In the genomic region with DNA sequence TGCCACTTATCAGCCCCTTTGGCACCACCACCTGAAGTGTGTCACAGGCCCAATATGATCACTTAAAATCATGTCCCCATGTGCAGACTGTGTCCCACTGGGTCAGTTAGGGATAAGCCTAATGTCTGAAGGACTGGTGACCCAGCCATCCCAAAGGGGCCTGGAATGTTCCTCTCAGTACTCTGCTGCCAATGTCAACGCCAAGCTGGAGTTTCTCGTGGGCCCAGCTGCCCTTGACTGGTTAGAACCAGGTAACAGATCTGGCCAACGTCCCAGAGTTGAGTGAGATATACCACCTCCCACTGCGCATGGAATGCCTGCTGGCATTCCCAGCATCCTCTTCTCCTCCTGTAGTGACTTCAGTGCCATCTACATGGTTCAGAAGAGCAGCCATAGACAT, we compare ENCODE assay signal across 19 mouse cellular contexts. TPM values are rescaled to one million over a fixed set of nuclear protein-coding genes. Genes with fewer than 3 reads are reported as not detected.
DNase-seq lines count a peak whose midpoint lies in the region; ATAC-seq and TF ChIP-seq lines count a peak whose summit lies in the region.
"Had no signal": no experiment of that assay in that cellular context is flagged by ENCODE, and none has a peak within 500 bp of the region (broad histone marks: within the 10 kb centered on the region; RNA-seq: fewer than 3 reads in every experiment).

No protein-coding gene starts in this region.

- H3K9ac ChIP-seq in hindbrain, embryonic 13.5 days = no peak overlapping the region
- no peak overlapping the region for H3K9ac ChIP-seq in hindbrain, postnatal 0 days (replicated peaks; ENCODE audit: low read length)
- H3K9ac ChIP-seq in midbrain, embryonic 16.5 days (ENCODE audit: low read depth, low read length) = no peak overlapping the region
- H3K9ac ChIP-seq: lung, embryonic 14.5 days had no signal

- H3K36me3 ChIP-seq in hindbrain, embryonic 13.5 days = no peaks in the 10 kb centered on the region
- no peaks in the 10 kb centered on the region for H3K36me3 ChIP-seq in hindbrain, postnatal 0 days (ENCODE audit: insufficient read depth, low read length)
- H3K36me3 ChIP-seq in midbrain, embryonic 16.5 days (ENCODE audit: control insufficient read depth, insufficient read depth, low read length) = no peaks in the 10 kb centered on the region

- no peak for TF ChIP-seq CTCF in hindbrain, postnatal 0 days (IDR thresholded peaks at IDR 0.05; ENCODE audit: low read depth)

- no peak overlapping the region for H3K4me3 ChIP-seq in hindbrain, embryonic 13.5 days
- H3K4me3 ChIP-seq in hindbrain, postnatal 0 days (ENCODE audit: low read length) = no peak overlapping the region
- no peak overlapping the region for H3K4me3 ChIP-seq in midbrain, embryonic 16.5 days (ENCODE audit: low read depth, low read length)
- H3K4me3 ChIP-seq: embryonic facial prominence, embryonic 10.5 days; erythroblast, embryonic 14.5 days; gastrocnemius, adult 2 months had no signal

- H3K9me3 ChIP-seq in hindbrain, embryonic 13.5 days = no peaks in the 10 kb centered on the region
- H3K9me3 ChIP-seq in hindbrain, postnatal 0 days (ENCODE audit: low read length) = no peaks in the 10 kb centered on the region
- no peaks in the 10 kb centered on the region for H3K9me3 ChIP-seq in midbrain, embryonic 16.5 days (replicated peaks; ENCODE audit: control insufficient read depth, low read length, poor library complexity, severe bottlenecking)
- H3K9me3 ChIP-seq: embryonic facial prominence, embryonic 10.5 days had no signal

- DNase-seq in adrenal gland, postnatal 25 days = peak; percentile 23
- DNase-seq in adrenal gland, postnatal 4 days (ENCODE audit: low spot score in 2 of 2) = no peak
- no peak for DNase-seq in hindbrain, postnatal 0 days (ENCODE audit: low spot score)
- DNase-seq in adipocyte (ENCODE audit: low spot score) = peak; percentile 61
- peak; percentile 70 to 79 for DNase-seq in kidney, adult 8-10 months
- DNase-seq in ovary, postnatal 36 days (ENCODE audit: low spot score) = no peak
- DNase-seq: gastrocnemius, adult 2 months; lung, embryonic 14.5 days; midbrain, embryonic 14.5 days; right cerebral cortex, postnatal 4 days; thymus, adult 2 months had no signal

- 69% methylated on average over 4 of the region's 4 CpGs for WGBS in hindbrain, embryonic 13.5 days
- WGBS in hindbrain, postnatal 0 days = 62% methylated on average over 4 of the region's 4 CpGs
- 88% methylated on average over 4 of the region's 4 CpGs for WGBS in midbrain, embryonic 16.5 days

- no peak for ATAC-seq in hindbrain, embryonic 13.5 days (ENCODE audit: low FRiP score)
- no peak for ATAC-seq in hindbrain, postnatal 0 days
- ATAC-seq in midbrain, embryonic 16.5 days = no peak
- ATAC-seq: forebrain, embryonic 16.5 days; inflammation-experienced regulatory T-cells, adult 6 months; Patski had no signal

- H3K4me2 ChIP-seq in hindbrain, embryonic 13.5 days = no peak overlapping the region
- no peak overlapping the region for H3K4me2 ChIP-seq in hindbrain, postnatal 0 days (ENCODE audit: low read depth, low read length)
- H3K4me2 ChIP-seq in midbrain, embryonic 16.5 days (ENCODE audit: low read length) = no peak overlapping the region
- H3K4me2 ChIP-seq: liver, embryonic 11.5 days; lung, embryonic 14.5 days had no signal

- peaks cover 87% of the 10 kb centered on the region for H3K4me1 ChIP-seq in hindbrain, embryonic 13.5 days (replicated peaks)
- H3K4me1 ChIP-seq in hindbrain, postnatal 0 days (ENCODE audit: insufficient read depth, low read length) = peaks cover 13% of the 10 kb centered on the region
- H3K4me1 ChIP-seq in midbrain, embryonic 16.5 days (ENCODE audit: control insufficient read depth, insufficient read depth, low read length) = peaks cover 38% of the 10 kb centered on the region

- no peaks in the 10 kb centered on the region for H3K27me3 ChIP-seq in hindbrain, embryonic 13.5 days
- no peaks in the 10 kb centered on the region for H3K27me3 ChIP-seq in hindbrain, postnatal 0 days (ENCODE audit: insufficient read depth, low read length)
- H3K27me3 ChIP-seq in midbrain, embryonic 16.5 days (ENCODE audit: control insufficient read depth, insufficient read depth, low read depth, low read length) = no peaks in the 10 kb centered on the region
- H3K27me3 ChIP-seq: Patski had no signal

- H3K27ac ChIP-seq in hindbrain, embryonic 13.5 days = peak overlapping the region; percentile 35
- H3K27ac ChIP-seq in hindbrain, postnatal 0 days = no peak overlapping the region
- no peak overlapping the region for H3K27ac ChIP-seq in midbrain, embryonic 16.5 days (ENCODE audit: low read length)
- H3K27ac ChIP-seq: embryonic facial prominence, embryonic 10.5 days; gastrocnemius, adult 2 months had no signal

RNA-seq across cellular contexts. Expression of gene Tspan18, which starts 5.2 kb away (rescaled TPM):
- total RNA-seq in adrenal gland, postnatal 25 days (2021) = 55.1 TPM in 2 replicates
- total RNA-seq in adrenal gland, postnatal 4 days (2021) = 10 to 100 TPM; 94.2 to 94.6 TPM
- polyA plus RNA-seq in hindbrain, embryonic 13.5 days (2015; fragmentation: Nextera tagmentation; extraction: Ambion mirVana) = 23.6 and 32.5 TPM in 2 replicates
- total RNA-seq in hindbrain, postnatal 0 days (2014; rRNA removed) = 23.5 and 26.2 TPM in 2 replicates
- 11.1 and 12.3 TPM in 2 replicates for polyA plus RNA-seq in hindbrain, postnatal 0 days (2015; fragmentation: Nextera tagmentation; extraction: Ambion mirVana)
- 20.1 and 21.2 TPM in 2 replicates for polyA plus RNA-seq in midbrain, embryonic 16.5 days (2015; fragmentation: Nextera tagmentation; extraction: Ambion mirVana)
- polyA plus RNA-seq: inflammation-experienced regulatory T-cells, adult 6 months had no signal

Comparison
In these comparisons a context has a peak if more than half of its experiments do, and no peak if none do; other contexts are left out.
1. DNase-seq: peak in adrenal gland, postnatal 25 days (single experiment), adipocyte (single experiment) and kidney, adult 8-10 months (2 of 2); none in adrenal gland, postnatal 4 days (0 of 2), hindbrain, postnatal 0 days (single experiment) and ovary, postnatal 36 days (single experiment).